Mouse (Mus musculus) erythroblast, embryonic 14.5 days (primary cell): Measurements from ENCODE around the gene Robo2.

Experiments used
- GATA1 ChIP-seq: IDR thresholded peaks from 2 replicates; pipeline ENCODE4 v1.6.1; 2012; ENCODE audit warnings: low read length, inconsistent platforms, mixed read lengths
- TAL1 ChIP-seq: IDR thresholded peaks from 3 replicates; pipeline ENCODE4 v1.6.1; 2012; ENCODE audit warnings: low read length, inconsistent platforms, mixed read lengths

GRCm38 (mm10) chr16:74049467-74049866, 362.2 kb downstream of the Robo2 start:
- TF ChIP-seq GATA1 (no peak), TAL1 (no peak)
